Mouse (Mus musculus) stomach, embryonic 15.5 days (tissue): ENCODE measurements around the gene Naa40. TPM values are rescaled to one million over a fixed set of nuclear protein-coding genes. Genes with fewer than 3 reads are reported as not detected.

Experiments
- ATAC-seq: fragments of 200-750 bp; cut with Nextera tagmentation; 2 replicates; pipeline ENCODE4 v1.8.0; 2017; ENCODE audit warnings: low read depth, moderate number of reproducible peaks, moderate TSS enrichment; ENCODE audit not compliant: insufficient read depth, low FRiP score
- H3K27ac ChIP-seq: fragments of 300-500 bp; sonication (generic); 2 replicates; pipeline ENCODE4 v1.5.1; 2015; ENCODE audit warnings: mild to moderate bottlenecking, inconsistent platforms
- H3K27me3 ChIP-seq: fragments of 300-500 bp; sonication (generic); replicated peaks from 2 replicates; pipeline ENCODE4 v1.6.1; 2015; ENCODE audit warnings: inconsistent platforms
- H3K36me3 ChIP-seq: fragments of 300-500 bp; sonication (generic); 2 replicates; pipeline ENCODE4 v1.6.1; 2015; ENCODE audit warnings: inconsistent platforms
- H3K4me1 ChIP-seq: fragments of 300-500 bp; sonication (generic); 2 replicates; pipeline ENCODE4 v1.6.1; 2015; ENCODE audit warnings: inconsistent platforms
- H3K4me2 ChIP-seq: fragments of 300-500 bp; sonication (generic); 2 replicates; pipeline ENCODE4 v1.6.1; 2015; ENCODE audit warnings: mild to moderate bottlenecking, inconsistent platforms
- H3K4me3 ChIP-seq: fragments of 300-500 bp; sonication (generic); replicated peaks from 2 replicates; pipeline ENCODE4 v1.5.1; 2015; ENCODE audit warnings: inconsistent platforms
- H3K9ac ChIP-seq: fragments of 300-500 bp; sonication (generic); 2 replicates; pipeline ENCODE4 v1.6.1; 2015; ENCODE audit warnings: inconsistent platforms
- H3K9me3 ChIP-seq: fragments of 300-500 bp; sonication (generic); 2 replicates; pipeline ENCODE4 v1.6.1; 2016; ENCODE audit warnings: inconsistent platforms
- WGBS: fragments of 180-500 bp; shearing (Covaris S2); methylation state at CpG from one replicate; pipeline ENCODE4 v1.1.7; 2015; 5-methylcytosine and 5-hydroxymethylcytosine counted together
- polyA plus RNA-seq: library from polyadenylated mRNA; unstranded; fragments of >200 nt; fragmentation: Nextera tagmentation; extraction: Ambion mirVana; gene quantifications from 2 replicates; pipeline ENCODE4 v1.2.1, GENCODE M21; 2015

Naa40 gene
- polyA plus RNA-seq, 1 experiment from 2014 or later, result 47.0 TPM

- WGBS, result 79% methylated on average over 13 of the region's 13 CpGs
- H3K9ac ChIP-seq, result no peak overlapping the region
- H3K27me3 ChIP-seq, result no peaks in the 10 kb centered on the region
- H3K9me3 ChIP-seq, result no peaks in the 10 kb centered on the region
- H3K27ac ChIP-seq, result no peak overlapping the region
- no peak overlapping the region for H3K4me2 ChIP-seq
- no peak overlapping the region for H3K4me3 ChIP-seq
- ATAC-seq, result no peak
- peaks cover 52% of the 10 kb centered on the region for H3K36me3 ChIP-seq
- H3K4me1 ChIP-seq, result peaks cover 29% of the 10 kb centered on the region
These were observed 33.5 kb upstream of the Naa40 start for GRCm38 (mm10) chr19:7274326-7274990.

- Histone ChIP-seq H3K4me3 (no peak overlapping the region), H3K27me3 (no peaks in the 10 kb centered on the region), H3K9ac (no peak overlapping the region), H3K27ac (no peak overlapping the region), H3K9me3 (no peaks in the 10 kb centered on the region), H3K36me3 (peaks cover 49% of the 10 kb centered on the region), H3K4me2 (no peak overlapping the region), H3K4me1 (peaks cover 29% of the 10 kb centered on the region)
- ATAC-seq, result no peak
- 89% methylated on average over 4 of the region's 4 CpGs for WGBS
These were observed 32.5 kb upstream of the Naa40 start for GRCm38 (mm10) chr19:7273486-7273885.

- peak overlapping the region; percentile 88; the same call in 1 of the 2 replicates for H3K27ac ChIP-seq
- 13% methylated on average over 11 of the region's 11 CpGs for WGBS
- no peak for ATAC-seq
- H3K4me3 ChIP-seq, result peak overlapping the region; percentile 71
- H3K4me2 ChIP-seq, result peak overlapping the region; percentile 80
- H3K36me3 ChIP-seq, result peaks cover 23% of the 10 kb centered on the region
- peak overlapping the region; percentile 64 for H3K9ac ChIP-seq
- H3K4me1 ChIP-seq, result peaks cover 48% of the 10 kb centered on the region
- no peaks in the 10 kb centered on the region for H3K27me3 ChIP-seq
- no peaks in the 10 kb centered on the region for H3K9me3 ChIP-seq
These were observed 28.5 kb upstream of the Naa40 start for GRCm38 (mm10) chr19:7269290-7270044.

GRCm38 (mm10) chr19:7268722-7269090 is 27.7 kb upstream of the Naa40 start:
- Histone ChIP-seq H3K9me3 (no peaks in the 10 kb centered on the region), H3K27ac (peak overlapping the region; percentile 88), H3K36me3 (peaks cover 16% of the 10 kb centered on the region; the same call in 1 of the 2 replicates), H3K4me1 (peaks cover 51% of the 10 kb centered on the region), H3K9ac (peak overlapping the region; percentile 64), H3K4me2 (peak overlapping the region; percentile 80), H3K4me3 (peak overlapping the region; percentile 71), H3K27me3 (no peaks in the 10 kb centered on the region)
- WGBS, result under 1% methylated on average over 30 of the region's 30 CpGs
- peak; percentile 40 for ATAC-seq

GRCm38 (mm10) chr19:7267781-7268721 is 27.1 kb upstream of the Naa40 start:
- WGBS, result under 1% methylated on average over 85 of the region's 97 CpGs
- 0 out of 2 replicates have a peak, but pooled peaks cover 10% of the 10 kb centered on the region for H3K36me3 ChIP-seq
- peak overlapping the region; percentile 71 for H3K4me3 ChIP-seq
- no peaks in the 10 kb centered on the region for H3K9me3 ChIP-seq
- H3K9ac ChIP-seq, result peak overlapping the region; percentile 64
- no peaks in the 10 kb centered on the region for H3K27me3 ChIP-seq
- peak overlapping the region; percentile 80 for H3K4me2 ChIP-seq
- peaks cover 51% of the 10 kb centered on the region for H3K4me1 ChIP-seq
- peak overlapping the region; percentile 88 for H3K27ac ChIP-seq
- ATAC-seq, result peak; percentile 62

- 7% methylated on average over 26 of the region's 28 CpGs for WGBS
These were observed 26.2 kb upstream of the Naa40 start, which contains the start of gene Rcor2 for GRCm38 (mm10) chr19:7267091-7267741. Gene Rcor2, plus strand, starts transcription at chr19:7267325.

GRCm38 (mm10) chr19:7266421-7266831 is 25.4 kb upstream of the Naa40 start:
- Histone ChIP-seq H3K4me3 (no peak overlapping the region), H3K4me1 (peaks cover 51% of the 10 kb centered on the region), H3K27me3 (no peaks in the 10 kb centered on the region), H3K36me3 (0 out of 2 replicates have a peak, but pooled peaks cover 5% of the 10 kb centered on the region), H3K9ac (peak overlapping the region; percentile 0; the same call in 1 of the 2 replicates), H3K4me2 (peak overlapping the region; percentile 80), H3K27ac (peak overlapping the region; percentile 88), H3K9me3 (no peaks in the 10 kb centered on the region)
- no peak for ATAC-seq
- WGBS, result 56% methylated on average over 4 of the region's 4 CpGs

More at GRCm38 (mm10) chr19:7267091-7267741, 26.2 kb upstream of the Naa40 start, which contains the start of gene Rcor2:
- Histone ChIP-seq H3K4me1 (peaks cover 51% of the 10 kb centered on the region), H3K36me3 (0 out of 2 replicates have a peak, but pooled peaks cover 7% of the 10 kb centered on the region), H3K9ac (peak within 1 kb of the TSS; percentile 64), H3K4me2 (peak within 1 kb of the TSS; percentile 80), H3K27ac (peak within 1 kb of the TSS; percentile 88), H3K9me3 (no peaks in the 10 kb centered on the region), H3K27me3 (no peaks in the 10 kb centered on the region), H3K4me3 (peak within 1 kb of the TSS; percentile 71)
- peak; percentile 37 for ATAC-seq

- ATAC-seq, result peak; percentile 29
- no peaks in the 10 kb centered on the region for H3K36me3 ChIP-seq
- H3K4me1 ChIP-seq, result peaks cover 51% of the 10 kb centered on the region
- H3K4me2 ChIP-seq, result peak overlapping the region; percentile 24
- no peaks in the 10 kb centered on the region for H3K9me3 ChIP-seq
- no peaks in the 10 kb centered on the region for H3K27me3 ChIP-seq
- WGBS, result 22% methylated on average over 14 of the region's 14 CpGs
- peak overlapping the region; percentile 88 for H3K27ac ChIP-seq
- H3K9ac ChIP-seq, result no peak overlapping the region
- H3K4me3 ChIP-seq, result no peak overlapping the region
These were observed 24.7 kb upstream of the Naa40 start for GRCm38 (mm10) chr19:7265478-7266191.

- no peak overlapping the region for H3K4me3 ChIP-seq
- WGBS, result 32% methylated on average over 6 of the region's 6 CpGs
- no peak for ATAC-seq
- peaks cover 49% of the 10 kb centered on the region for H3K4me1 ChIP-seq
- H3K9ac ChIP-seq, result no peak overlapping the region
- H3K27me3 ChIP-seq, result no peaks in the 10 kb centered on the region
- no peak overlapping the region for H3K4me2 ChIP-seq
- no peaks in the 10 kb centered on the region for H3K9me3 ChIP-seq
- H3K36me3 ChIP-seq, result no peaks in the 10 kb centered on the region
- peak overlapping the region; percentile 88 for H3K27ac ChIP-seq
These were observed 23.9 kb upstream of the Naa40 start for GRCm38 (mm10) chr19:7264766-7265331.

GRCm38 (mm10) chr19:7264088-7264765 is 23.2 kb upstream of the Naa40 start:
- Histone ChIP-seq H3K27ac (peak overlapping the region; percentile 88; the same call in 1 of the 2 replicates), H3K4me3 (no peak overlapping the region), H3K4me1 (peaks cover 43% of the 10 kb centered on the region), H3K36me3 (no peaks in the 10 kb centered on the region), H3K4me2 (no peak overlapping the region), H3K9me3 (no peaks in the 10 kb centered on the region), H3K27me3 (no peaks in the 10 kb centered on the region), H3K9ac (no peak overlapping the region)
- no peak for ATAC-seq
- 21% methylated on average over 9 of the region's 9 CpGs for WGBS
